Mouse (Mus musculus): ENCODE results near the gene Adprm.
"Not testable (repeated sequence)": the region's sequence is repeated elsewhere in the genome, so short reads cannot be mapped to it uniquely, and the experiment has no call there.

Gene Adprm

GRCm38 (mm10) chr11:67075036-67075435 is 22.6 kb upstream of the Adprm start:
- peak; percentile 38 to 59 for DNase-seq

GRCm38 (mm10) chr11:67072615-67073130 is 20.3 kb upstream of the Adprm start:
- DNase-seq: peak; percentile 71 to 75

DNA sequence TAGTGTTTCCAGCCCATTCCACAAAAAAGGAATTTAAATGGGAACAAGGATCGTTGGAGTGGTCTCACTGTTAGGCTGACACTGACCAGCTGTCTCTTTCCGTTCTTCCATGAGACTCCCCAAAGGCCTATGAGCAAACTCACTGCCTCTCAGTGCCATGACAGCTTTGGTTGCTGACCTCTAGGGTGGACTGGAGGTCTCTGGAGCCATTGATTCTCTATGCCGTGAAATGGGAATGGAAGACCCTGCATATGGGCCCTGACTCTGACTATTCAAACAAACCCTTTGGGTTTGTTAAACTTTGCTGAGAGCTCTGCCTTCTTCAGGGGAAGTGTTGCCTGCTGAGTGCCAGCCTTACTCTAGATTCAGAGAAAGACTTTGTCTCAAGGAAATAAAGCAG is 15.3 kb upstream of the Adprm start:
- no peak for DNase-seq

DNA sequence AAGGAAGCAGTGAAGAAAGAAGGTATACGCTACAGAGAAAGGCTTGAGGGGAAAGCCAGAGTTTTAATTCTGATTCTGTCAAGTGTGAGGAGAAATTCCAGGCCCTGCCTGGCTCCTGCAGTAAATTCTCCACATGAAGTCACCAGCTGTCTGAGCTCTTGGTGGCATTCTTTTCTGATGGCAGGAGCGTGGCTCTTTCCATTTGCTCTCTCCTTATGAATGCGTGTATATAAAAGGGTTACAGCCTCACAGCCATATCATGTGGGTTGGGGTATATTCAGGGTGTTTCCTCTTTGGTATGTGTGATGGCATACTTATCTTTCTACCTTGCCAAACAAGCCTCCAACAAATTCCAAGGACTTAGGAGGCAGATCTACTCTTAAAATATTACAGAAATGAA is 10.3 kb upstream of the Adprm start:
- no peak for DNase-seq

- DNase-seq: no peak
Observed at GRCm38 (mm10) chr11:67061311-67061710, 8.9 kb upstream of the Adprm start.

DNA sequence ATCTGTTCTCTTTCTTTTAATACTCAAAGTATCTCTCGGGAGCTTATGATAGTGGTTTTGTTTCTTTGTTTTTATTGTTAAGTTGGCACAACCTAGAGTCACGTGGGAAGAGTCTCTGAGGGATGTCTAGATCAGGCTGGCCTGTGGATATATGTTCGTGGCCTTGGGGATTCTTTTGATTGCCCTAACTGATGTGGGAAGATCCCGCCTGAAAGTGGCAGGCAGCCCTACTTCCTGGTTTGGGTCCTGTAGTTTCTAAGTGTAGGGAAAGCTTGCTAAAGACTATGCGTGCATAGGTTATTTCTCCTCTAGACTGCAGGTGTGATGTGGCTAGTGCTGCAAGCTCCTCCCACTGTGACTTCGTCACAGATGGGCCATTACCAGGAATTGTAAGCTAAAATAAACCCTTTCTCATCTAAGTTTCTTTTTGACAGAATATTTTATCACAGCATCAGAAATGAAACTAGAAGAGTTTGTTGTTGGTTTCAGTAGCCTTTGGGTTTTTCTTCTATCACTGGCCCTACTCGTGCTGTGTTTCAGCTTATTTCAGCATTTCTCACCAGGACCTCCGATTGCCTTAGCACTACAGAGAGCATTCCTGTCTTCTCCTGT is 2.5 kb upstream of the Adprm start:
- DNase-seq: no peak

GRCm38 (mm10) chr11:67051676-67052320 is 596 bp downstream of the Adprm start:
- no peak for DNase-seq

DNA sequence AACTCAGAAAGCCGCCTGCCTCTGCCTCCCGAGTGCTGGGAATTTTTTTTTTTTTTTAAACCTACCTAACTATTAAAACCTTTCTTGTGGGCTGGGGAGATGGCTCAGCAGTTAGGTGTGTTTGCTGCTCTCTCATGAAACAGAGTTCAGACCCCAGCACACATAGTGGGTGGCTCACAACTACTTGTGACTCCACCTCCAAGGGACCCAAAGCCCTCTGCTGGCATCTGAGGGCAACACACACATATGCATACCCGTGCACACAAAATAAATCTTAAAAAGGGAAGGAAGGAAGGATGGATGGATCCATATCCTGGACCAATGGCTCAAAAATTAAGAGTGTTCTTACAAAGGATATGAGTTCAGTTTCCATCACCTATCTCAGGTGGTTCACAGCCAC is 3.1 kb downstream of the Adprm start:
- no peak for DNase-seq

- no peak for DNase-seq
Observed at GRCm38 (mm10) chr11:67048496-67048895, 3.9 kb downstream of the Adprm start.

DNA sequence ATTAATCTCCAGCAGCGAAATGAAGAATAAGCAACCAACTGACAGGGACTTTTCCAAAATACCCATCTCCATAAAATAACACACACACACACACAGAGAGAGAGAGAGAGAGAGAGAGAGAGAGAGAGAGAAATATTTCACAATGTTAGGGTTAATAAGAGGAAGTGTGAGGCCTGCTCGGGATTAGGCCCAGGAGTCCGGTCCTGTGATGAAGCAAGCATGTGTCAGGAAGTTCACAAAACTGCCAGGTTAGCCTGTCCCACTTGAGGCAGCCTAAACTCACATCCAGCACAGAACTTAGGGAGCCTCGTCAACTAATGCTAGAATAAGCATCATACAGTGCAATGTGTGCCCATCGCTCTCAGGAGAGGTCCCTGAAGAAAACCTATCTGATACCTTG is 5.2 kb downstream of the Adprm start:
- DNase-seq: no peak

GRCm38 (mm10) chr11:67044959-67045358 is 7.4 kb downstream of the Adprm start:
- DNase-seq: no peak

- peak in 1 of 2 experiments; percentile 26 for DNase-seq
Observed at GRCm38 (mm10) chr11:67043007-67043406, 9.4 kb downstream of the Adprm start.

DNA sequence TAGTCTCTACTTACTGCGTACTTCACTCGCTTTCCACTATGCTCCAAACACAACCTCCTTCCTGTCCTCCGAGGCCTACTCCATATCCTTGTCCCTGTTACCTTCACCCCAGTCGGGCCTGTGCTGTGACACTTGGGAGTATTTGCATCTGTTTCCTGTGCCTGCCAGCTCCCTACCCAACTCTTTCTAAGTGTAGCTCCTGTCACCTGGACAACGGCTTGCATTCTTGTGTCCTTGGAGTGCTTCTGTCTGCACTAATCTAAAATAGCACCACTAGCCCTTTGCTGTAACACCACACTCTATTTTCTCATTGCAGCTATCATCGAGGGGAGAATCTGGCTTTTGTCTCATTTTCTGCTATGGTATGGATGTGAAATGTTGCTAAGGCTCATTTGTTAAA is 11.9 kb downstream of the Adprm start:
- DNase-seq: no peak

- no peak for DNase-seq
Observed at GRCm38 (mm10) chr11:67039799-67040198, 12.6 kb downstream of the Adprm start.

DNA sequence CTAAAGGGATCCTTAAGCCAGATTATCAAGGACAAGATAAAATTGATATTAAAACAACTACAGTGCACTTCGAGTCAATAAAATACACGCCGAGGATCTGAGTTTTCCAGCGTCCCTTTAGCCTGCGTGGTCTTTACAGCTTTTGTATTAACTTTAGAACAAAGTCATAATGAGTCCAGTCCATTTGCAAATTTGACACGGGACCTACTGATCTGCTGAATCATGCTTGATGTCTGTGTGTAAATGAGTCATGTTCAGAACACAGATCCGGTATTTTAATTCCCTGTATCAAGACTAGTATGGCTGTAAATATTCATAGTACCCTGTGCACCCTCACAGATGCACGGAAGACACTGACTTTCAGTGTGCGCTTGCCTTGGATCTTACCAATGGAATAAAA is 15.5 kb downstream of the Adprm start:
- no peak for DNase-seq

GRCm38 (mm10) chr11:67036229-67036628 is 16.2 kb downstream of the Adprm start:
- DNase-seq: no peak

GRCm38 (mm10) chr11:67034775-67035485 is 17.5 kb downstream of the Adprm start:
- no peak for DNase-seq

DNA sequence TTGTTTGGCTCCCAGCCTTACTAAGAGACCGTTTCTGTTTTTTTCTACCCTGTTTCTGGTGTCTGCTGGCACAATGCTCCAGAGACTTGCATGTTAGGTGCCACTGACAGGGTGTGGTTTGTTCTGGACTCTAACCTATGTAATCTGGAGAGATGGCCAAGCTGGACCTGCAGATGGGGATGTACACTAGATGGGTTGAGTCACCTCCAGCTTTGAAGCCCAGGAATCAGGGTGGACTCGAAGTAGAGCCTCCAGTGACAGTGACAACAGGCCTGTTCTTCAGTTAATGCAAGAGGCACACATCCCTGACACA is 20.8 kb downstream of the Adprm start:
- DNase-seq: no peak

DNA sequence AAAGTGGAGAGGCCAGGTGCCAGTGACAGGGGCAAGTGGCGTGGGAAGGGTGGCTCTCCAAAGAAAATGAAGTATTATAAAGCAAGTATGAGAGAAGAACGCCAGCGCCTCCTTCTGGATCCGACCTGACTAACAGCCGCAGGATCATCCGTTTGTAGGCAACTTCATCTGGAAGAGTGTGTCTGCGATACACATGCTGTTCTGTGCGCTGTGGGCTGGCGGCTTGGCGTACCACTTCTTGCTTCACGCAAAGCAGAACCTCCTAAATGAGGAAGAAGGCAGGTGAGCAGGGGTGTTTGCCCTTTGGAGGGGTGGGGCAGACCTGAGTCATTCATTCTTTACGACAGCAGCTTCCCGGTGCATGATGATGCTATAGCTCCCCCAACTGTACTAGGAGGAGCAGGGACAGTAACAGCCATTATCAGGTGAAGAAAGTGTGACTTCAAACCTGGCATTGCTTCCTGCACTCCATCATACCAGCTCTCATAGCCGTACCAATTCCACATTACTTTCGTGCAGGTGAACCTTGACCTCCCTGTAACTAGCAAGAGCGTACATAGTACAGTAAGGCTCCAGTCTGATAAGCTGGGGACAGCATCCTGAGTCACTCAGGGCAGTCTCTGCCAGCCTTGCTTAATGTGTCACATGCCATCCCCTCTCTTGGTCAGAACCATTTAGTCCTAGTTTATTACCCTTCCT is 21.3 kb downstream of the Adprm start:
- DNase-seq: no peak

- DNase-seq: peak; percentile 94 to 97
Observed at GRCm38 (mm10) chr11:67024867-67025477, 27.4 kb downstream of the Adprm start, which contains the start of gene Tmem220. TSS of gene Tmem220 (plus strand) at chr11:67025154.

DNA sequence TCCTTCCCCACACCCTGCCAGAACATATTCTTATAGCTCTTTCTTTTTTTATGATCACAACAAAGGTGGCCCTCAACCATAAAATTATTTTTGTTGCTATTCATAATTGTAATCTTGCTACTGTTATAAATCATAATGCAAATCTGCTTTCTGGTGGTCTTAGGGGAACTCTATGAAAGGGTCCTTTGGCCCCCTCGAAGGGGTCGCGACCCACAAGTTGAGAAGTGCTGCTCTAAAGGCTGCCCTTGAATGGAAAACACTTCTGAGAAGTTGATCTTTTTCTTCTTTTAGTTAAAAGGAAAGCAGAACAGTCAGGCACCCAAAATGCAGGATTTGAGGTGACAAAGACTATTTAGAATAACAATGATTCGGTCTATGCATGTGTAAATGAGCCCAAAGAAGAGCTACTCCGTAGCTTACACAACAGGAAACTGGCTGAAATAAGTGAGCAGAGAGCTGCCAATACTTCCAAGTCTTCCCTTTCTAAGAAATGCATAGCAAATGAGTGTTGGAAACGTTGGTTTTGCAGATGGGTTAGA is 28.5 kb downstream of the Adprm start:
- DNase-seq: no peak

DNA sequence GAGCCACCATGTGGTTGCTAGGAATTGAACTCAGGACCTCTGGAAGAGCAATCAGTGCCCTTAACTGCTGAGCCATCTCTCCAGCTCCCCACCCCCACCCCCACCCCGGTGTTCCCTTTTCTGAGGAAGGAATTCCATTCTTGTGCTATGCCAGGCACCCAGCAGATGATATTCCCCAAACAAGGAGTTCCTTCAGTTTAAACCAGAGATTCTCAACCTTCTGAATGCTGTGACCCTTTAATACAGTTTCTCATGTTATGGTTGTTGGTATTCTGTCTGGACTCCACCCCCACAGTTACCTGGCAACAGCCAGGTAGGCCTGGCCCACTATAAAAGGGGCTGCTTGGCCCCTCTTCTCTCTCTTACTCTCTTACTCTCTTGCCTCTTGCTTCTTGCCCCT is 29.2 kb downstream of the Adprm start:
- DNase-seq: not testable (repeated sequence)

Measured in cerebellum, postnatal 10 days (tissue).